Mouse (Mus musculus) cortical plate, adult 2 months (tissue): ENCODE data around the gene Surf4.

Experiments
- CTCF ChIP-seq: fragments of 200-500 bp; IDR thresholded peaks from 2 replicates; pipeline ENCODE4 v1.5.1; 2011; ENCODE audit warnings: mild to moderate bottlenecking, control low read depth, low read length; ENCODE audit not compliant: insufficient read depth; ENCODE audit errors: extremely low read depth
- POLR2A ChIP-seq: fragments of 200-500 bp; IDR thresholded peaks from 2 replicates; pipeline ENCODE4 v1.6.1; 2011; ENCODE audit warnings: mild to moderate bottlenecking, low read length, control low read depth; ENCODE audit not compliant: insufficient read depth; ENCODE audit errors: extremely low read depth

DNA sequence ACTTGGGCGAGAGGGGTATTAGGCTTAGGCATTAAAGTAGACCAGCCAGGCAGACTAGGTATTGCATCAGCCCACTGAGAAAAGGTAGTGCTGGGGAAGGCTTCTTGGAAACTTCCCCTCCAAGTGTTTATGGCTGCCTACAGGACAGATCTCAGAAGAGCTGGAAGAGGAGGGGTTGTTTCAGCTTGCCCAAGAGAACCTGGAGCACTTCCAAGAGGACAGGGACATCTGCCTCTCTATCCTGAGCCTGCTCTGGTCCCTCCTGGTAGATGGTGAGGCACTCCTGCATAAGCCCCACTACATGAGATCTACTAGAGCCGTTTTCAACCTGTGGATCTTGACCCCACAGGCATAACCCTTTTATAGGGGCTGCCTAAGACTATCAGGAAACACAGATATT is 16.7 kb upstream of the Surf4 start:
- TF ChIP-seq CTCF (no peak), POLR2A (no peak)
